Mouse (Mus musculus) midbrain, postnatal 0 days (tissue): ENCODE results near the gene Zfp523. TPM values are rescaled to one million over a fixed set of nuclear protein-coding genes. Genes with fewer than 3 reads are reported as not detected.

ENCODE experiments used
- ATAC-seq: fragments of 200-750 bp; cut with Nextera tagmentation; 2 replicates; pipeline ENCODE4 v1.8.0; 2017; ENCODE audit warnings: moderate number of reproducible peaks, mild to moderate bottlenecking, moderate TSS enrichment, moderate library complexity; ENCODE audit not compliant: low FRiP score
- DNase-seq: peaks from one replicate; pipeline ENCODE4 v3.0.0-alpha.2; 2015; ENCODE audit warnings: low spot score
- H3K27ac ChIP-seq: fragments of 300-500 bp; sonication (generic); 2 replicates; pipeline ENCODE4 v1.5.1; 2014; ENCODE audit warnings: low read depth, mild to moderate bottlenecking, low read length, mixed read lengths
- H3K27me3 ChIP-seq: fragments of 300-500 bp; sonication (generic); 2 replicates; pipeline ENCODE4 v1.6.1; 2014; ENCODE audit warnings: low read length, control low read depth, mixed read lengths; ENCODE audit not compliant: insufficient read depth
- H3K36me3 ChIP-seq: fragments of 300-500 bp; sonication (generic); 2 replicates; pipeline ENCODE4 v1.6.1; 2014; ENCODE audit warnings: low read length, control low read depth, mixed read lengths; ENCODE audit not compliant: insufficient read depth
- H3K4me1 ChIP-seq: fragments of 300-500 bp; sonication (generic); 2 replicates; pipeline ENCODE4 v1.6.1; 2014; ENCODE audit warnings: mild to moderate bottlenecking, control low read depth, antibody characterized with exemption, low read length, mixed read lengths; ENCODE audit not compliant: insufficient read depth
- H3K4me2 ChIP-seq: fragments of 300-500 bp; sonication (generic); 2 replicates; pipeline ENCODE4 v1.6.1; 2014; ENCODE audit warnings: low read depth, mild to moderate bottlenecking, low read length, mixed read lengths; ENCODE audit not compliant: poor library complexity, severe bottlenecking
- H3K4me3 ChIP-seq: fragments of 300-500 bp; sonication (generic); 2 replicates; pipeline ENCODE4 v1.5.1; 2014; ENCODE audit warnings: low read depth, mild to moderate bottlenecking, low read length, moderate library complexity
- H3K9ac ChIP-seq: fragments of 300-500 bp; sonication (generic); replicated peaks from 2 replicates; pipeline ENCODE4 v1.6.1; 2014; ENCODE audit warnings: mild to moderate bottlenecking, low read length, moderate library complexity, mixed read lengths; ENCODE audit not compliant: poor library complexity, severe bottlenecking
- H3K9me3 ChIP-seq: fragments of 300-500 bp; sonication (generic); 2 replicates; pipeline ENCODE4 v1.6.1; 2016; ENCODE audit warnings: low read length, control low read depth
- CTCF ChIP-seq: IDR thresholded peaks from 2 replicates; pipeline ENCODE4 v1.5.1; 2016; ENCODE audit warnings: antibody characterized with exemption, mild to moderate bottlenecking
- WGBS: fragments of 180-500 bp; shearing (Covaris S2); extraction: QIAGEN DNeasy Blood & Tissue Kit; methylation state at CpG from one replicate; pipeline ENCODE4 v1.1.7; 2014; 5-methylcytosine and 5-hydroxymethylcytosine counted together
- polyA plus RNA-seq: library from polyadenylated mRNA; unstranded; fragments of >200 nt; fragmentation: Nextera tagmentation; extraction: Ambion mirVana; gene quantifications from 2 replicates; pipeline ENCODE4 v1.2.1, GENCODE M21; 2015
- total RNA-seq: library from RNA; depleted of rRNA; stranded (reverse); fragments of >200 nt; gene quantifications from 2 replicates; pipeline ENCODE4 v1.2.3, GENCODE M21; 2014

Gene Zfp523
- total and polyA plus RNA-seq, 2 experiments from 2014 or later = 40.0 to 81.7 TPM

- Histone ChIP-seq H3K9ac (no peak overlapping the region), H3K4me3 (no peak overlapping the region), H3K4me2 (no peak overlapping the region), H3K9me3 (no peaks in the 10 kb centered on the region), H3K27ac (no peak overlapping the region), H3K27me3 (no peaks in the 10 kb centered on the region), H3K4me1 (no peaks in the 10 kb centered on the region), H3K36me3 (peaks cover 81% of the 10 kb centered on the region)
- no peak for ATAC-seq
- 79% methylated on average over 18 of the region's 18 CpGs for WGBS
- no peak for DNase-seq
- TF ChIP-seq CTCF = no peak
These were observed 20.7 kb downstream of the Zfp523 start for GRCm38 (mm10) chr17:28197646-28198045.

- Histone ChIP-seq H3K9me3 (no peaks in the 10 kb centered on the region), H3K4me1 (no peaks in the 10 kb centered on the region), H3K27ac (no peak overlapping the region), H3K9ac (no peak overlapping the region), H3K36me3 (peaks cover 56% of the 10 kb centered on the region), H3K4me2 (no peak overlapping the region), H3K4me3 (no peak overlapping the region), H3K27me3 (no peaks in the 10 kb centered on the region)
- TF ChIP-seq CTCF = no peak
- DNase-seq (no peak), ATAC-seq (no peak)
- WGBS = 81% methylated on average over 14 of the region's 14 CpGs
These were observed 25.1 kb downstream of the Zfp523 start for GRCm38 (mm10) chr17:28201982-28202381.

GRCm38 (mm10) chr17:28204052-28204720 lies 27.3 kb downstream of the Zfp523 start:
- H3K4me1 ChIP-seq = no peaks in the 10 kb centered on the region
- no peak overlapping the region for H3K4me2 ChIP-seq
- H3K36me3 ChIP-seq = peaks cover 39% of the 10 kb centered on the region
- no peak overlapping the region for H3K27ac ChIP-seq
- no peaks in the 10 kb centered on the region for H3K9me3 ChIP-seq
- TF ChIP-seq CTCF = peak; percentile 89
- H3K4me3 ChIP-seq = no peak overlapping the region
- no peaks in the 10 kb centered on the region for H3K27me3 ChIP-seq
- peak; percentile 69 for DNase-seq
- H3K9ac ChIP-seq = no peak overlapping the region
- 39% methylated on average over 14 of the region's 14 CpGs for WGBS
- ATAC-seq = no peak

- H3K36me3 ChIP-seq = peaks cover 28% of the 10 kb centered on the region
- TF ChIP-seq CTCF = no peak
- no peak overlapping the region for H3K9ac ChIP-seq
- no peak overlapping the region for H3K27ac ChIP-seq
- H3K4me2 ChIP-seq = no peak overlapping the region
- DNase-seq = no peak
- H3K4me1 ChIP-seq = no peaks in the 10 kb centered on the region
- no peak for ATAC-seq
- no peaks in the 10 kb centered on the region for H3K27me3 ChIP-seq
- no peaks in the 10 kb centered on the region for H3K9me3 ChIP-seq
- no peak overlapping the region for H3K4me3 ChIP-seq
- WGBS = 90% methylated on average over 8 of the region's 8 CpGs
These were observed 28.5 kb downstream of the Zfp523 start for GRCm38 (mm10) chr17:28205443-28205842.

GRCm38 (mm10) chr17:28207092-28207491 lies 30.2 kb downstream of the Zfp523 start:
- Histone ChIP-seq H3K4me1 (no peaks in the 10 kb centered on the region), H3K36me3 (peaks cover 12% of the 10 kb centered on the region), H3K27ac (no peak overlapping the region), H3K9me3 (no peaks in the 10 kb centered on the region), H3K4me3 (no peak overlapping the region), H3K27me3 (no peaks in the 10 kb centered on the region), H3K9ac (peak overlapping the region; percentile 42; the same call in 1 of the 2 replicates), H3K4me2 (no peak overlapping the region)
- no peak for TF ChIP-seq CTCF
- no peak for ATAC-seq
- WGBS = 77% methylated on average over 8 of the region's 8 CpGs
- DNase-seq = no peak

GRCm38 (mm10) chr17:28207591-28208313 lies 30.8 kb downstream of the Zfp523 start, which contains the start of gene Def6:
TSS of gene Def6 (plus strand) at chr17:28207778.
- Histone ChIP-seq H3K4me3 (peak within 1 kb of the TSS; percentile 15), H3K4me2 (peak within 1 kb of the TSS; percentile 36), H3K27me3 (no peaks in the 10 kb centered on the region), H3K9me3 (no peaks in the 10 kb centered on the region), H3K9ac (peak within 1 kb of the TSS; percentile 42; the same call in 1 of the 2 replicates), H3K27ac (no peak within 1 kb of the TSS), H3K4me1 (no peaks in the 10 kb centered on the region), H3K36me3 (peaks cover 6% of the 10 kb centered on the region)
- TF ChIP-seq CTCF = peak; percentile 66
- ATAC-seq (peak; percentile 35; the same call in 1 of the 2 replicates), DNase-seq (peak; percentile 70)
- WGBS = 25% methylated on average over 26 of the region's 26 CpGs
